Mouse (Mus musculus) spleen, adult 2 months (tissue): ENCODE results near the gene Hsdl2.

Experiments used
- CTCF ChIP-seq: fragments of 200-500 bp; IDR thresholded peaks from 2 replicates; pipeline ENCODE4 v1.5.1; 2011; ENCODE audit warnings: mild to moderate bottlenecking, inconsistent platforms; ENCODE audit not compliant: insufficient read depth, insufficient read length, insufficient replicate concordance; ENCODE audit errors: extremely low read depth
- POLR2A ChIP-seq: fragments of 200-500 bp; IDR thresholded peaks from 2 replicates; pipeline ENCODE4 v1.6.1; 2011; ENCODE audit warnings: low read depth, low read length, inconsistent platforms

DNA sequence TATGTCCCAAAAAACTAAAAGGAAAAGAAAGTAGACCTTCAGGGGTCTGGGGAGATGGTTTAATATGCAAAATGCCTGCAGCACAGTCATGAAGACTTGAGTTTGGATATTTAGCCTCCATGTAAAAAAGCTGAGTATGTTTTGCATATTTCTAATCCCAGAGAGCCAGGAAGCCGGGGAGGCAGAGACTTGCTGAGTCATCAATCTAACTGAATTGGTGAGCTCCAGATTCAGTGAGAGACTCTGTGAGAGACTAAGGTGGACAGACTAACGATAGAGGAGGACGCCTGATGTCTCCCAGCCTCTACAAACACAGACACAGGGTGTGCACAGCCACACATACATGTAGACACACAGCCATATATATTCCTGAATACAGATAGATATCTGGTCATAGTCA lies 23.5 kb downstream of the Hsdl2 start:
- no peak for TF ChIP-seq POLR2A
- no peak for TF ChIP-seq CTCF
